Mouse (Mus musculus) thymus, postnatal 10 days (tissue): ENCODE data around the gene Nid2.

Experiments
- DNase-seq, 2 experiments: peaks; one replicate each; pipeline ENCODE4 v3.0.0; 2021; ENCODE audit warnings: low spot score in 2 of 2

The Nid2 gene

DNA sequence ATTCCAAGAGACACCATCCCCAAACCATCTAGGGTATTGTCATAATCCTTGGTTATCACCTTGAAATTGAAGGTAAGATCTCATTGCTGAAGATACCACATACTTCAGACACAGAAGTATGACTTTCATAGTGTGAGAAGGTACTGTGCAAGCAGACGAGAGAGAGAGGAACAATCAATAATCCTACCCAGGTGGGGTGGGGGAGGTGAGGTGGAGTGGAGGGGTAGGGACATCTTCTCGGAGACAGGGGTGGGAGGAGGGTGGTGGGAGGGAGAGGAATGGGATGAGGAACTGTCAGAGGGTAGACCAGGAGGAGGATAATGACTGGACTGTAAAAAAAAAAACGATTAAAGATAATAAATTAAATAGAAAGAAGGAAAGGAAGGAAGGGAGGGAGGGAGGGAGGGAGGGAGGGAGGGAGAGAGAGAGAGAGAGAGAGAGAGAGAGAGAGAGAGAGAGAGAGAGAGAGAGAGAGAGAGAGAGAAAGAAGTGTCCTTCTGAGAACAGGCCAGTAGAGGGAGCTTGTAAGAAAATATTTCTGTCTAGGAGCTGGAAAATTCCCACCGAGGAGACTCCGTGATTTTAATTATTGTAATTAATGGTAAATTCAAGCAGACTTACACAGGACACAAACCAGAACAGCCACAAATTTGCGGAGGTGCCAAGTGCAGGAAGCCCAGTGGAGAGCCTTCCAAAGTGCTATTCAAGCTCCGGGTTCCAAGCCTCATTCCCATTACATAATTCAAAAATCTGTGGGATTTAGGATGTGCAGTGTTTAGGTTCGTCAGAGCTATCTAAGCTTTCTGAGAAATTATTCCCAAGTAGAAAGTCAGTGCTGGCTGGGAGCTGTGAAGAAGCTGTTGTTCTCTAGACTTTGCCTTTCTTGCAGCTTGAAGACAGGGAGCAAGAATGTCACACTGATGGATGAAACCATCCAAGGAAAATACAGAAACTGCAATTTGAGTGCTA, 108.0 kb downstream of the Nid2 start:
- DNase-seq, result no peak

DNA sequence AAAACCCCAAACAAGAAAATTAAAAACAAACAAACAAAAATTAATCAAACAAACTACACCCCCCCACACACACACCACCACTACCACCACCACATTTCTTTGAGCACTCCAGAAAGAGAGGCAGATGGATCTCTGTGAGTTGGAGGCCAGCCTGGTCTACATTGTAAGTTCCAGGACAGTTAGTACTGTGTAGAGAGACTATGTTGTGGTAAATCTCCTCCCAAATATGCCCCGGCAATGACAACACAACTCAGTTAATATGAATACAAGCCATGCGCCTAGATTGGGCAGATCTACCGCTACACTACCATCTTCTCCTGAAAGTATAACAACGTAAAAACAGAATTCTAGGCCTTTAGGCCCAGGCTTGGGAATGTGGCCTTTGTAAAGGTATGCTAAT, 109.2 kb downstream of the Nid2 start:
- DNase-seq, result no peak
